Comparison of ENCODE assay signal across 21 mouse cellular contexts in the genomic region with DNA sequence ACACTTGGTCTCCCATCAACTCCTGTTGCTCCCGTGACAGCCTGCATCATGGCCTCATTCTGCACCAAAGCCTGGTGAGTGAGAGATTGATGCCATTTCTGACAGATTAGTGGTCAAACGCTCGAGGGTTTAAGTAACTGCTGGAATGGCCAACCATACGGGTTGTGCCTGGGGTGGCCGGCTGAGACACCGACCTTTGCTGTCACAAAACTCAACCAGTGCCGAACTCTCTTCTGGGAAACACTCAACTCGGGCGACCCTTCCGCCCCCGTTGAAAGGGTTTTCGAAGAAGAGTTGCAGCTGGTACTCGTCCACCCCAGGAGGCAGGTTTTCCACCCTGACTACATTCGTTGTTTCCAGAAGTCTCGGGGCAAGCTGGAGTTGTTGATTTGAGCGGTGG.
"Had no signal": no experiment of that assay in that cellular context is flagged by ENCODE, and none has a peak within 500 bp of the region (broad histone marks: within the 10 kb centered on the region; RNA-seq: fewer than 3 reads in every experiment).

No protein-coding gene starts in this region.

- ATAC-seq: inflammation-experienced regulatory T-cells, adult 6 months; intestine, embryonic 16.5 days; midbrain, embryonic 15.5 days had no signal

- H3K9ac ChIP-seq: liver, embryonic 13.5 days; midbrain, embryonic 12.5 days; midbrain, embryonic 15.5 days; neural tube, embryonic 12.5 days; neural tube, embryonic 15.5 days had no signal

- H3K4me1 ChIP-seq: midbrain, embryonic 12.5 days; midbrain, embryonic 15.5 days; neural tube, embryonic 12.5 days; neural tube, embryonic 15.5 days had no signal

- DNase-seq: kidney, adult 18-20 months; kidney, postnatal 14 days; layer of hippocampus, adult 9-11 months; layer of hippocampus, postnatal 36 days; liver, embryonic 13.5 days; right cerebral cortex, adult 18-20 months; right cerebral cortex, postnatal 14 days; right cerebral cortex, postnatal 4 days; thymus, adult 2 months; thymus, postnatal 14 days; thymus, postnatal 4 days had no signal

- H3K4me2 ChIP-seq: liver, embryonic 13.5 days; midbrain, embryonic 12.5 days; midbrain, embryonic 15.5 days; neural tube, embryonic 12.5 days; neural tube, embryonic 15.5 days had no signal

- H3K4me3 ChIP-seq: layer of hippocampus, adult 2 months; left cerebral cortex, adult 2 months; liver, embryonic 13.5 days; midbrain, embryonic 12.5 days; midbrain, embryonic 15.5 days; neural tube, embryonic 12.5 days; neural tube, embryonic 15.5 days had no signal

- H3K27ac ChIP-seq: layer of hippocampus, adult 2 months; left cerebral cortex, adult 2 months; liver, embryonic 13.5 days; macrophage; midbrain, embryonic 12.5 days; midbrain, embryonic 15.5 days; neural tube, embryonic 12.5 days; neural tube, embryonic 15.5 days; stomach, postnatal 0 days had no signal

- H3K36me3 ChIP-seq: midbrain, embryonic 12.5 days; midbrain, embryonic 15.5 days; neural tube, embryonic 12.5 days; neural tube, embryonic 15.5 days had no signal

- H3K9me3 ChIP-seq: liver, embryonic 13.5 days; midbrain, embryonic 12.5 days; midbrain, embryonic 15.5 days; neural tube, embryonic 12.5 days; neural tube, embryonic 15.5 days had no signal

- H3K27me3 ChIP-seq: midbrain, embryonic 12.5 days; midbrain, embryonic 15.5 days; neural tube, embryonic 12.5 days; neural tube, embryonic 15.5 days had no signal
